Mouse (Mus musculus): ENCODE data around the gene Vps36.

Gene Vps36

DNA sequence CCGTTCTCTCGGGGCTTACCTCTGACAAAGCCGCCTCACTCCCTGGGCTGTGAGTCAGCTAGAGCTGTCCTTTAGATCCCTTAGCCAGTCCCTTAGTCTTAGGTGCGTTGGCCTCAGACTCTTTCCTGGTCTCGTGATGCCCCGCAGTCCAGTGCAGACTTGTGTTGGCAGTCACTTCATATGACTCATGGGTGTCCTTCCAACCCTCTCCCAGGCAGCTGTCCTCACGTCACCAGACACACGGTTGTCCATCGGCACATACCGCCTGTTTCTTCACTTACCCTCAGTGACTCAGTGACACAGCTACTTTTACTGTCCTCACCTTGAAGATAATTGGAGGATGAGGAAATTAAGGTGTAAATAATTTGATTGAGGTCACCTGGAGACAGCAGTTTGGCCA is 22.2 kb downstream of the Vps36 start:
- DNase-seq = no peak

DNA sequence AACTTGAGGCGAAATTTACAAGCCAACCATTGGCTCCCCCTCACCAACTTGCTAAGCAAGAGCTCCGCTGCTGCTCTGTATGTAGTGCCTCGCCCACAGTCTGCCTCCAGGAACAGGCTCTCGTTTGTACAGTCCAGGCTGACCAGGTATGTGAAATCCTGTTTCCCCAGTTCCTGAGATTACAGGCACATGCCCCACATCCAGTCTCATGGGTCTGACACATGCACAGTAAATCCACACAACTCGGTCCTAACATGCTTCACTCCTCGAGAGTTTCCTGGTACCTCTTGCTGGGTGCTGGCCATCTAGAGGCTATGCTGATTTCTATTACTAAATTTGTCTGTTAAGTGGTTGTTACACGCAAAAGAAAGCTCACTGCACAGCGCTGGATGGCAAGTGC is 33.8 kb downstream of the Vps36 start:
- DNase-seq = no peak

DNA sequence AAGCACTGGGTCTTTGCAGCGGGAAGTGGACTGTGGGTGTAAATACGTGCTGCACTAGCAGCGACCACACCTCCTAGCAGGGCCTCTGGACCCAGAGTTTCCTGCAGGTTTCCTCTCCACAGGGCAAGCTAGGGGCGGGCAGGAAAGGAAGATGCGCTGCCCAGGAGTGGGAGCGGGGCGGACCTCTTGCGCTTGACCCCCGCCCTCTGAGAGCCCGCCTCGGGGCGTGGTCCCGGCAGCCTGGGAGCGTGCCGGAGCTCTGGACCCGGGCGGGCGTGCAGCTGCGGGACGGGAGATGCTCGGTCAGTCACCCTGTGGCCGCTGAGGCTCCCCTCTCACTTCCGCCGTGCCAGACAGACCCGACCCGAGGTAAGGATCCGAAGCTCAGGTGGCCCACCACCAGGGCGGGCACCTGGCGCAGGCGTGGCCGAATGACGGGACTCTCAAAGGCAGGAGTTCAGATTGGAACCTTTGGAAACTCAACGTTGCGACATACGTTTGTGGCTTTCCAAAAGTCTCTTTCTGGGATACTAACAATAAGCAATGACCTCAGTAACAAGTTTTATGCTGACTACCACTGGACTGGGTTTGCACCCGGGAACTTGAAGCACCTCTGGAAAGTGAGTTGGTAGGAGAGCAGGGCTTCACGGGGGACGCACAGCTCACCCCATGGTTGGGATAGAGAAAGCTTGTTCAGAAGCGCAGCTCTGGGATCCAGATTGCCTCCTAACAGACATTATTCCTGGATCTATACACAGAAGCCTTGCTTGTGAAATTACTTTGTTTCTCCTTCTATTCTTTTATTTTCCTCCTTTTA is 34.7 kb downstream of the Vps36 start, which contains the start of gene Thsd1:
Gene Thsd1, plus strand, starts transcription at position 253 of the 817 bp plus-strand sequence.
- peak; percentile 6 to 8 for DNase-seq

DNA sequence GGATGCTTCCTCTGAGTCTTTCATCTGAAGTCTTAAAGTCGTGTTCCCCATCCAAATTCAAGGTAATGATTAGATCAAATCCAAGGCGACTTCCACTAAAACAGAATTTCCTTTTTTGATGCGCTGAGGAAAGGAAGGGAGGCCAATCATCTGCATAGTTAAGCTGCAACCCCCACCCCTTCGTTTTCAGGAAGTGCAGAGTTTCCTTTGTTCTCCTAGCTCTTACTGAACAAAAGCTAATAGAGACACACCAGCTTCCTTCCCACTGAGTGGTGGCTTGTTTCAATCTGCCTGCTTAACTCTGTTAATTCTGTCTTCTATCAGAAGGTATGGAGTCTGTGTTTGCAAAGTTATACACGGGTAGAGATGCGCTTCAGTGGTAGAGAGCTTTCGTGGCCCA is 36.0 kb downstream of the Vps36 start:
- no peak for DNase-seq

DNA sequence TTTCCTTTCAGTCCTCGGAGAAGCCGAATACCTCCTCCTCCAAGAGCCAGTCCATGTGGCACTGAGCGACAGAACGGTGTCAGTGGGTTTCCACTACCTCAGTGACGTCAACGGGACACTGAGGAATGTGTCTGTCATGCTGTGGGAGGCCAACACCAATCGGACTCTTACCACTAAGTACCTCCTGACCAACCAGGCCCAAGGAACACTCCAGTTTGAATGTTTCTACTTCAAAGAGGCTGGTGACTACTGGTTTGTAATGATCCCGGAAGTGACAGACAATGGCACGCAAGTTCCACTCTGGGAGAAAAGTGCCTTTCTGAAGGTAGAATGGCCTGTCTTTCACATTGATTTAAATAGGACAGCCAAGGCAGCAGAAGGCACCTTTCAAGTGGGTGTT is 50.4 kb downstream of the Vps36 start:
- no peak for DNase-seq

DNA sequence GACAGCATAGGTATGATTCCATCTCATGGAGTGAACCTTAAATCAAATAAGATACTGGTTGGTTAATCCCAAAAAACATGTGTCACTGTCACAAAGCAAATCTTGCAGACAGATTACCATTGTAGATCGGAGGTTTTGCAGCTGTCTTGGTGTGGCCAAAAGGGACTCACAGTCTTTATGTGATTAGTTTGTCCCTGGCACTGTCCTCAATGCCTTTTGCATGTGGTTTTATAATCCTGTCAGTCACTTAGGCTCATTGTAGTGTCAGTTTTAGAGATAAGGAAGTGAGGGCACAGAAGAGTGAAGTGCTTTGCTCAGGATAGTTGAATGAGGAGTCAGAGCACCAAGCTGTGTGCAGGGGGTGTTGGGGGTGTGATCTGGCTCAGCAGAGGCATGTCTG is 53.1 kb downstream of the Vps36 start:
- no peak for DNase-seq

DNA sequence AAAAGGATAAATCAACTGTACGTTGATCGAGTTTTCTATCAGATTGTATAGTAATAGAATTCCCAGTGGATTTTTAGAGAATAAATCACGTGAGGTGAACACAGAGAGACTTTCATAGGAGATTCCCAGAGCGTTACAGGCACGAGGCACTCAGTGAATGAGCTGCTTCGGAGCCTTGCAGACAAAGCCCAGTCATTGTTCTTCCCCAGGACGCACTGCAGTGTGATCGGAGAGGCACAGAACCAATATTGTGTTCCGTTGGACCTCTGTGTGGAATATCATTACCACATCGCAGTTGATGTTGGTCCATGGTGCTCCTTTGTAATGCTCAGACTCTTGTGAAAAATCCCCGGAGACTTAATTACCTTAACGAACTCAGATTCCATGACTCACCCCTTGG is 55.3 kb downstream of the Vps36 start:
- DNase-seq = peak in 1 of 2 experiments; percentile 9

DNA sequence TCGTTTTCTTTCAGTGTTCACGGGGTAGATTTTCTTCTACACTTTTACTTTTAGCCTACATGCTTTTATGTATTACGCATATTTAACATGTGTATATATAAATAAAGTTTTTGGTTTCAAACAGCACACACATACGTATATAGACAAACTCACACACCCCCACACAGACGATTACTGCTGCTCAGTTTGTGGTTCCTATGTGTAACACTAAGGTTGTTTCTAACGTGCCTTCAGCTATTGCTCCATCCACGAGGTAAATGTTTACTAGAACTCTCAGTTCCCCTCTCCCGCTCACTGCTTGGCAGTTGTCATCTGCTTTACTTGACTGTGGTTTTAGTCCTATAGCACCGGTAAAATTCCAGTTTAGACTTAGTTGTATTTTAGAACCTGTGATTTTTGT is 56.5 kb downstream of the Vps36 start:
- DNase-seq = no peak

DNA sequence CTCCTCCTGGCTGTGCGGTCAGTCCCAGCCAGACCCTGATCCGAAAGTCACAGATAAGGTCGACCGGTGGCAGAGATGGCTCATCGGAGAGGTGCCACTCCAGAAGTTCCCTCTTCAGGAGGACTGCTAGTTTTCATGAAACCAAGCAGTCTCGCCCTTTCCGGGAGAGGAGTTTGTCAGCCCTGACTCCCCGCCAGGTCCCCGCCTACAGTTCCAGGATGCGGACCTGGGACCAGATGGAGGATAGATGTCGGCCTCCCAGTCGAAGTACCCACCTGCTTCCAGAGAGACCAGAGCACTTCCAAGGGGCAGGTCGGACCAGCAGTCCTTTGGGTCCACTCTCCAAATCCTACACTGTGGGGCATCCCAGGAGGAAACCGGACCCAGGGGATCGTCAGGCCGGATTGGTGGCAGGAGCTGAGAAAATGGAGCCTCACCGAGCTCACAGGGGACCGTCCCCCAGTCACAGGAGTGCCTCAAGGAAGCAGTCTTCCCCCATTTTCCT is 66.4 kb downstream of the Vps36 start:
- no peak for DNase-seq

DNA sequence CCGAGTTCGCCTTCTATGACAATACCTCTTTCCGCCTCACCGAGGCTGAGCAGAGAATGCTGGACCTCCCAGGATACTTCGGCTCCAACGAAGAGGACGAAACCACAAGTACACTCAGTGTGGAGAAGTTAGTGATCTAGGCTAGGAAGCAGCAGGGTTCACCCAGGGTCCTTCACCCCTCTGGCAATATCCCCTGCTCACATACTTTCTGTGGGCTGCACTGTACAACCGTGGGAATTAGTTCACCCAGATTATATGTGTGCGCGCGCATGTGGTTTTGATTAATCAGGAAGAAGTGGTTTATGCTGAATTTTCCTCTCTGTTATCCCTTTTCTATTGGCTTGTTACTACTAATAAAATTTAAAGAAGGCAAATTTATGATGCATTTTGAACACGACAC is 66.9 kb downstream of the Vps36 start:
- DNase-seq = no peak

DNA sequence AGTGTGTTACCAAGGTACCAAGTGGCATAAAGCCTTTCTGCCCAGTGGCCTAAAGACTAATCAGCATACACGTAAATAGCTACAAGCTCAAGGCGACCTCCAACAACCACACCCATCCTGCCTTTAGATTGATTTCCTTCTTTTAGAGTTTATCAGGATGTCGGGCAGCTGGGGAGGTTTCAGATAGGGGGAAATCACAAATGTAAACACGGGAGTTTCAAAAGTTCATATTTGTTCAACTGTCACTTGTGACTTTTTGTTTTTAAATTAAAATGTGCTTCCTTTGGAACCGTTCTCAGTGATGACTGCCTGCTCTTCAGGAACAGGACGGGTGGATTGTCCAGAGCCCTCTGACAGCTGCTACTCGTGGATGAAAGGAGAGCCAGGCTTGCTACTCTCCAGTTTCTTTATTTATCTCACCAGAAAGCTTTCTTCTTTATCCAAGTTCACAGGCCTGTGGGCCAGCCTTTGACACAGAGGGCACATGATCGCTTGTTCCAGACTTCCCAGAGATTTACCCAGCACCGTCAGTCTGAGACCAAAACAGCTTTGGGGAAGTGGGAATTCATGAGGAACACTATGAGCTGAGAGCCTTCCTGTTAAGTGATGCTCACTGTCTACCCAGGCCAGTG is 67.6 kb downstream of the Vps36 start:
- DNase-seq = no peak

DNA sequence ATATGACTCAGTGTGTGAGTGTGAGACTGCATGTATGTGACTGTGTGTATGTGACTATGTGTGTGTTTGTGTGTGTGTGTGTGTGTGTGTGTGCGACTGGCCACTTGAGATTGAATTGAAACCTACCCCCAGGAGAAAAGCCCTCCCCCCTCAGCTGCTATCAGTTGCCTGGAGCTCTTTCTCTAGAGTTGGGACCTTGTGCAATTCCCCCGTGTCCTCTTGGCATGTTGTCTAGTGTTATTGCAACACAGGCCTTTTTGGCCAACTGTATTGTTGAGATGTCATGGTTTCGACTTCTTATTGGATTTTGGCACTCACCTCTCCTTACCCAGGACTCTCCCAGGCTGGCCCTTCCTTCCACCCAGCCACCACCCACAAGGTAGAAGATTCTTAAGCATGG is 69.7 kb downstream of the Vps36 start:
- DNase-seq = no peak

DNA sequence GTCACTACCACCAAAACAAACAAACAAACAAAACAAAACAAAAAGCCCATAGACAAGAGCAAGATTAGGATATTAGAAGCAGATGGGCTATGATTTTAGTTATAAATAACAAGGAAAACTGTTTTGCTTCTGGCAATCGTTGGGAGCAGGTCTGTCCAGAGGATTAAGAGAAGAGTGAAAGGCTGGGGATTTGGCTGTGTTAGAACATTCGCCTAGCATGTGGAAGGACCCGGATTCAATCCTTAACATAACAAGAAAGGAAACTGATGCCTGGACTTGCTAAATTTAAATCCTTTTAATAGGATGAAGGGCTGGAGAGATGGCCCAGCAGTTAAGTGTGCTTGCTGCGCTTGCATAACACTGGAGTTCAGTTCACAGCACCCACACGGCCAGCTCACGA is 71.7 kb downstream of the Vps36 start:
- no peak for DNase-seq

DNA sequence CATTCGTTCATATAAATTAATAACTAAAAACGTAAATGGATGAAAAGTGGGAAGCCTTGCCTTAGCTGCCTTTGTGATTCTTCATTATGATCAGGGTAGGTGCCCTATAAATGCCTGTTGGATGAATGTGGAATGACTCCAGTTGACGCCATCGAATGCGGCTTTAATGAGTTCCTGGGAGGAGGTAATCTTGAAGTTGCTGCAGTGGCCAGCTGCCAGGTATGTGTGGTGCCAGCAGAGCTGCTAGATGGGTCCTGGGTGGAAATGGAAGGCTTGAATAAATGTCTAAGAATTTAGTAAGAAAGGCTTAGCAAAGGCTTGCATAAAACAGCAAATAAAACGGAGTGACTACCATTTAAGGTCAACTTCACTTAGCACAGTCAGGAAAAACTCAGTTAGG is 72.2 kb downstream of the Vps36 start:
- no peak for DNase-seq

DNA sequence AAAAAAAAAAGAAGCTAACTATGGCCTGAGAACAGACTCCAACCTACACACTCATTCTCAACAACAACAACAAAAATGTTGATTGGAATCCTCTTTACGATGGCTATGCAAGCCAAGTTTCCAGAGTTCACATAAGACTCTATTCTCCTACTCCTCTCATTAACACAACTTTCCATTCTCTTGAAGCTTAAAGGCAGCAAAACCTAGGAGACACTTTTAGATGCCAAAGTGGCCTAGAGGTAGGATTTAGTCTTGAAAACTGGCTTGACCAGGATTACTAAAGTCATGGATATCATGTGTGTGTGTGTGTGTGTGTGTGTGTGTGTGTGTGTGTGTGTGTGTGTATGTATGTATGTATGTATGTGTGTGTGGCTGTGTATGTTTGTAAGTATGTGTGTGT is 72.6 kb downstream of the Vps36 start:
- no peak for DNase-seq

DNA sequence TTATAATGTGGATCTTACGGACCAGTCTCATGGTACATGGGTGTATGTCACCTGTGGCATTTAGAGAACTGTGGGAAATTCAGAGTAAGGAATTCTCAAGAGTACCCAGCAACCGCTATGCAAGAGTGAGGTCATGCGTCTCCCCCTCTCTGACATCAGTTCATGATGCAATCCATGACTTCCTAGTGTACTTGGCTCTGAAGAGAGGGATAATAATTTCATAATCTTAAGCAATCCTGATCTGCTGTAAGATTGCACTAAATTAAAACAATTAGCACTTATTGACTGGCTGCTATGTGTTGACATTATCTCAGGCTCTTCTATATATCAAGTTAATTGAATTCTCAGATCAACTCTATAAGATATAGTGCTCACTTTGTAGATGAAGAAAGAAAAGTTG is 74.2 kb downstream of the Vps36 start:
- no peak for DNase-seq
